Mouse (Mus musculus) right cerebral cortex, adult 2 months (tissue): ENCODE results near the gene Clcn1.
A peak's percentile ranks its signal among the peaks of the same experiment; 100 is the strongest.

ENCODE experiments used
- DNase-seq, 2 experiments: peaks; one replicate each; pipeline ENCODE4 v3.0.0; 2021 to 2022; ENCODE audit warnings: low spot score in 2 of 2

Clcn1 gene

DNA sequence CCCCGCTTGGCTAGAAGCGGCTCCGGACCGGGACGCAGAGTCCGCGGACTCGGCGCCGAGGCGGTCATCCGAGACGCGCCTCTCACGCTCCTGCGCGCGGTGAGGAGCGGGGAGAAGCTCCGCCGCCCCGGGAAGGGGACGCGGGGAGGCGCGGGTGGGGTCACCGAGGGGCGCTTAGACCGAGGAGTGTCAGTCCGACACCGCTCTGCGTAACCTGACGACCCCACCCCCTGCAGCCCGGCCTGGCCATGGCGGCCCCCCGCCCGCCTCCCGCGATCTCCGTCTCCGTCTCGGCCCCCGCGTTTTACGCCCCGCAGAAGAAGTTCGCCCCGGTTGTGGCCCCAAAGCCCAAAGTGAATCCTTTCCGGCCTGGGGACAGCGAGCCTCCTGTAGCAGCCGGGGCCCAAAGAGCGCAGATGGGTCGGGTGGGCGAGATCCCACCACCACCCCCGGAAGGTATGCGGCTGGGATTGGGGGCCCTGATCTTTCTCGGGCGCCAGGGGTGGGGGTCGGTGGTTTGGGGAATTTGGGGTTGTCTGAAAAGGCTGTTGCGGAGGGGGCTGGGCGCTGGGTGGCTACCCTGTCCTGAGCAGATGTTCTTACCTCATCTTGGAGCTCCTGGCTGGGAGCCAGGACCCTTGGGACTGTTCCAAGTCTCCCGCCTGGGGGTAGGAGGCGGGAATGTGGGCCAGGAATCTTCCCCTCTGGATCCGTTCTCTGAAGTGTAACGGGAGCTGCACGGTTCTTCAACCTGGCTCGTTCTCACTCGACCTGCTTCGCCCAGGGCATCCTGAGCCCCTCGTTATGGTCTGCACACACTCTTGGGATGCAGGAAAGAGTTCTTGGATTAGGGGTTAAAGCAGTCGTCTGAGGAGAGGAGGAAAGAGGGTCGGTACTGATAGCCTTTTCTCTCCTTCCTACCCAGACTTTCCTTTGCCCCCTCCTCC lies 63.8 kb downstream of the Clcn1 start:
- peak; percentile 68 to 78 for DNase-seq

- DNase-seq: no peak
Observed at GRCm38 (mm10) chr6:42350968-42351775, 64.7 kb downstream of the Clcn1 start.

GRCm38 (mm10) chr6:42351776-42352485 lies 65.4 kb downstream of the Clcn1 start:
- DNase-seq: no peak

- DNase-seq: no peak
Observed at GRCm38 (mm10) chr6:42352486-42352846, 66.0 kb downstream of the Clcn1 start.

DNA sequence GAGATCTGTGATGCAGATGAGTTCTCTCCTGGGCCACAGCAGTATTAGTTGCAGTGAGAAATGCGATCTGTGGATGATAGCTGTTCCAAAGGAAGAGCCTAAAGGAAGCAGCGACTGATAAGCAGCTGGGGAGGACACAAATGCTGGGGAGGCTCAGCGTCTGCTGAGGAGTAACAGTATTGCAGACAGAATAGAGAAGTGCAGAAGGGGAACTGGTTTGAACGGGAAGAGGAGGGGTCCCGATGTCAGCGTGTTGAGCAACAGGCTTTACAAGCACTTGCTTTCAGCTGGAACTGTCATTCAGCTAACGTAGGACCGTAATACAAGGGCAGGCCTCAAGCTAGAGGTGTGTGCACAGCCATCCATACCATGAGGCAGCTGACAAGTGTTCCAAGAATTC lies 66.7 kb downstream of the Clcn1 start:
- no peak for DNase-seq

DNA sequence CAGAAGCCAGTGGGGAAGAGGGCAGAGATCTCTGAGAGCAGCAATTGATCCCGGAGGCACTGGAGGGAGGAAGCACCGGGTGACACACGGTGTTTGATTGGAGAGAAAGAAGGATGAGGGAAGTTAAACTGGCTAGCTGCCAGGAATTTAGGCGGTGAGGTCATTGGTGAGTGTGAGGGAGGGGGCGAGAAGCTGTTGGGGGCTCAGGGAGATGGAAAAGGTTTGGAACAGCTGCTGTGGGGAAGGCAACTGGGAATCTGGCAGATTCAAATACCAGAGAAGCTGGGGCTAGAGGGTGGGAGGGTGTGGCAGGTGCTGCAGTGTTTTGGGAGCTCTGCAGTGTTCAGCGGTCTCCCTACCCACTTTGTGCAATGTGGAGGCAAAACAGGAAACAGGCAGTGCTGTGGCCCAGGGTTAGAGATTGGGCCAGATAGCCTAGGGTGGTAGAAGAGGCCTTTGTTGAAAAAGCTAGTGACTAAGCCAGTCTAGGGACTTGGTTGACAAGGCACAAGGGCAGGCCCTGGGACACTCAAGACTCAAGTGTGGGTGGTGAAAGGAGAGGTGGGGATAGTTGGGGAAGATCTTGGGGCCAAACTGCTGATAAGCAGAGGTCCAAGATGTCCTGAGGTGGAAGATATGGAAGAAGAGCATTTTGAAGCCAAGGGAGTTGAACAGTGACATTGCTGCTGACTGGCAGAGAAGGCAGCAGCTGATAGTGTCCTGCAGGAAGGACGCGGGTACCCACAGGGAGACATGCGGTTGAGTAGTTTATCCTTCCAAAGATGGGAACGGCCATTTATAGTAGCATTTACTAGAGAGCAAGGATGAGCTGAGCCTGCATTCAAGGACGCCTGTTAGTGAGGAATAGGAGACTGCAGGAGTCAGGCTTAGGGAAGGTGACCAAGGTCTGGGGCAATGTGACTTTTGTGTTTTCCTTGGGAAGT lies 67.9 kb downstream of the Clcn1 start:
- peak in 1 of 2 experiments; percentile 53 for DNase-seq

DNA sequence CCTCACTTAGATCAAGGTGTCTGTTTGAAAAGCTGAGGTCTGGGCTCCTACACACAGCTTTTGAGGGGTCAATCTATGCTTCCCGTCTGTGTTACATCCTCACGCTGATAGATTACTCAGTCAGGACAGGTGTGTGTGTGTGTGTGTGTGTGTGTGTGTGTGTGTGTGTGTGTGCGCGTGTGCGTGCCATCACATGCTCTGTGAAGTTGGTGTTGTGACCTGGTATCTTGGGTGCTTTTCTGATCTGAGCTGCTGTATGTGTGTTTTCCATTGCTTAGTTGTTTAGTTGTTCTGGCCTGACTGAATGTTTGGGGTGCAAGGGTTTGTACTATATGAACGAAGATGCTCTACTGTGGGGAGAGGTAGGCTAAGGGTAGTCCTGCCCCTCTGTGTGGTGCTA lies 68.9 kb downstream of the Clcn1 start:
- no peak for DNase-seq

- DNase-seq: no peak
Observed at GRCm38 (mm10) chr6:42355794-42356600, 69.5 kb downstream of the Clcn1 start.

- DNase-seq: no peak
Observed at GRCm38 (mm10) chr6:42356913-42357312, 70.4 kb downstream of the Clcn1 start.

- no peak for DNase-seq
Observed at GRCm38 (mm10) chr6:42357901-42358300, 71.4 kb downstream of the Clcn1 start.

GRCm38 (mm10) chr6:42358901-42359300 lies 72.4 kb downstream of the Clcn1 start:
- no peak for DNase-seq

GRCm38 (mm10) chr6:42359364-42360147 lies 73.1 kb downstream of the Clcn1 start:
- no peak for DNase-seq

DNA sequence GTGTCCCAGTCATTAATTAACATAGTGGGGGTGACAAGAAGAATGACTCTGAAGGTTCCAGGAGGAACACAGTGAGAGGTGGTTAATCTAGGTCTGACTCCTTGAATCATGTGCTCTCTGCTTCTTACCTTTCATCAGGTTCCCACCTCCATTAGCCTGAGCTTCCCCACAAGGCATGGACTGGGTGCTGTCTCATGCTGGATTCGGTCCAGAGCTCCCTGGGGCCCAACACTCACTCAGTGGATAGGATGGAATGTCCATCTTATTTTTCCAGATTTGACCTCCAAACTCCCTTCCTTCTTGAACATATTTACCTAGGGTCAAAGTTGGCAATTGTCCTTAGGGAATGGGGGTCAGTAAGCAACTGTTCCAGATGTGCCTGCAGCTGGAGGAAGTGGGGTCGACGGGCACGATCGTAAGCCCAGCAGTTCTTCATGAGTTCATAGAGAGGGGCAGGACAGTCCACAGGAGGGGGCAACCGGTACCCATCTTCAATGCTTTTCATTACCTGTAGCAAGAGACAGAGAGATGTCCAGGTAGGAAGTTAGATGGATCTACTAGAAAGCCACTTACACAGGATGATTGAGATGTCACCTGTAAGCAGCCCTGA lies 73.9 kb downstream of the Clcn1 start:
- no peak for DNase-seq

GRCm38 (mm10) chr6:42361041-42361895 lies 74.8 kb downstream of the Clcn1 start:
- no peak for DNase-seq

- no peak for DNase-seq
Observed at GRCm38 (mm10) chr6:42362074-42362473, 75.6 kb downstream of the Clcn1 start.

DNA sequence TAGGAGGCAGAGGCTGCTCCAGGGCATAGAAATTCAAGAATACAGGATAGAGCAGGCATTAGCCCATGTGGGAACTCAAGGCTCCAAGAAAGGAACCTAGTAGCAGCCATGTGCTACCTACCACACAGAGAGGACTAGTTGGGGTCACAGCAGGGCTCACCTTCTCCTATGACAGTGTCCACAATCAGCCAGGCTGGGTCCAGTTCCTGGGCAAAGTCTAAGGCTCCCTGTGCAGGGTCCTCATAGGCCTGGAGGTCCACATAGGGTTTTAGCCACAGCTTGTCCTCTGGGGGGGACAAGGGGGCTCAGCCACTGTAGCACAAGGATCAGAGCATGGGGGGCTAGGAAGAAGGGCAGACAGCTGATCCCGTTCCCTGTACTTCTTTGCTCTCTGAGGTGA lies 76.0 kb downstream of the Clcn1 start:
- no peak for DNase-seq

DNA sequence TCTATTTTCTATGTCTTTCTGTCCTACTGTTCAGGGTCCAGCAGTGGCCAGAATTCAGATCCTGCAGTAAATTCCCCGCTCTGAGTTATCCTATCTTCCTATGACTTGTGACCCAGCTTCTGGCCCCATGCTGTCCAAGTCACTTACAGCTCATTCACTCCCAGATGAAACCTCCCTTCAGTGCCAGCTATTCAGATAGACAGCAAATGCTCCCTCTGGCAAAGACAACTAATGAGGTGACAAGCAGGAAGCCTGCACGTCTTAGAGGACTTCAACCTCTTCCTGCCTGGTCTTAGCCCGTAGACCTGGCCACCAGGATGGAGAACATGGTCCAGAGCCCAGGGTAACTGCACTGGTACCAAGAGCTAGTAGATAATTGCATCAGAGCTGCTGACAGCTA lies 76.5 kb downstream of the Clcn1 start:
- DNase-seq: no peak

- no peak for DNase-seq
Observed at GRCm38 (mm10) chr6:42364066-42364465, 77.6 kb downstream of the Clcn1 start.
